Mouse (Mus musculus) activated CD4-positive, CD25-positive, alpha-beta regulatory T cell, adult 9 weeks (primary cell): ENCODE data around the gene Gdap2. TPM values are rescaled to one million over a fixed set of nuclear protein-coding genes. Genes with fewer than 3 reads are reported as not detected.

Experiments
- polyA plus RNA-seq: library from polyadenylated mRNA; unstranded; fragments of 100-300 nt; shearing (Covaris generic); gene quantifications from one replicate; pipeline ENCODE4 v1.2.1, GENCODE M21; 2017

Gdap2 gene
- 31.8 TPM for polyA plus RNA-seq

GRCm38 (mm10) chr3:100162315-100163105, at the start of gene Gdap2, which contains the start of gene Wdr3:
TSS of gene Gdap2 (plus strand) at chr3:100162381.
TSS of gene Wdr3 (minus strand) at chr3:100162407.

Other genes with a start within 250 kb of the Gdap2 start
- 74.3 TPM for gene Wdr3, start within 50 bp of the Gdap2 start, polyA plus RNA-seq